Mouse (Mus musculus): ENCODE data around the gene Trim2. TPM values are rescaled to one million over a fixed set of nuclear protein-coding genes. Genes with fewer than 3 reads are reported as not detected.
A peak's percentile ranks its signal among the peaks of the same experiment; 100 is the strongest.

Trim2 gene
- polyA plus RNA-seq, 1 experiment from 2014 or later: 87.0 TPM

DNA sequence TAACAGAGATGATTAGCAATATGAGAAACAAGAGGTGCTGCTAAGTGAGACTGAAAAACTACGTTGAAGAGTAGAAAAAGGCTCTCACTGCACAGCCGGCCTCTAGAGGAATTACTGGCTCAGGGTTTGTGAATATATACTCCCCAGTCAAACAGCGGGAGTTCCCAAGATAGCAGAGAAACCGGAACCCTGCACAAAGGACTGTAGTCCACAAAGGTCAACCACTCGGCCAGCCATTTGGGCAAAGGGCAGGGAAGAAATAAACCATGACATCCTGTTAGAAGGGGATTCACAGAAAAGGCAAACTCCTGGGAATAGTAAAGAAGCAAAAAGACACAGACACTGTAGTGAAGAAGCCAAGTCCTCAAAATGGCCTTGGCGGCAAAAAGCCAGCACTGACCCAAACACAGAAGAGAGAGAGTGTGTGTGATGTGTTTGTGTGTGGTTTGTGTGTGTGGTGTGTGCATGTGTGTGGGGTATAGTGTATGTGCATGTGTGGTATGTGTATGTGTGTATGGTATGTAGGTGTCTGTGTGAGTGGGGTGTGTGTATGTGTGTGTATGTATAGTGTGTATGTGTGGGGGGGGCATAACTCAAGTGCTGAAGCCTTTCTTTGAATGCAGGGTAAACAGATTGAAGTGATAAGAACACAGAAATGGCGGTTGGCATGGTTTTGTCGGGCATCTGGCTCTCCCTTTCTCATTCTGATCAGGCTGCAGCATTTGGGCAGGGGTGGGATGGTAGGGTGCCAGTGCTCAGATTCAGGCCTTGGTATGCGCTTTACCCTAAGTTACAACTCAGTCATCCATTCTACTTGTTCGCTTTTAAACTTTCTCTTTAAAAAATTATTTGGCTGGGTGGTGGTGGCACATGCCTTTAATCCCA, 71.0 kb downstream of the Trim2 start:
- Histone ChIP-seq H3K9me3 (peaks cover 8% of the 10 kb centered on the region), H3K27ac (peak overlapping the region; percentile 59; the same call in 1 of the 2 replicates), H3K36me3 (peaks cover 11% of the 10 kb centered on the region), H3K4me1 (replicated peaks) (peaks cover 48% of the 10 kb centered on the region), H3K27me3 (ENCODE audit: insufficient read depth, poor library complexity, severe bottlenecking) (no peaks in the 10 kb centered on the region; the same call in 1 of the 2 replicates), H3K4me3 (no peak overlapping the region)
- 48% methylated on average over 10 of the region's 10 CpGs for WGBS
- no peak for DNase-seq (ENCODE audit: low spot score)

DNA sequence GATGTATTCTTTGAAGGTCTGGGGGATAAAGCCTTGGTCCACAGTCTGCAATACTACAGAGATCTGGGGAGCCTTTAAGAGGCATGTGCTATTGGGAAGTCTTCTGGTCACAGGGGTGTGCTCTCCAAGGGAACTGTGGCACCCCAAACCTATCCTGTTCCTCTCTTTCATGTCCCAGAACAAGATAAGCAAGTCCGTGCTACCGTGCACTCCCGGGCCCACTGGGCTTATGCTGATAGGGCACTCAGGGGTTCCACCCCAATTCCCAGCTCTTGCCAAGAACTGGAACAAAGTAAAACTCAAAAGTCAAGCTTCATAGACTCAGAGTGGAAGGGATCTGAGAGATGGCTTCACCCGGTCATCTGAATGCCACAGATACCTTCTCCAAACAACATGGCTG, 72.1 kb downstream of the Trim2 start:
- DNase-seq (ENCODE audit: low spot score): no peak
- H3K27ac ChIP-seq: peak overlapping the region; percentile 59; the same call in 1 of the 2 replicates
- peaks cover 7% of the 10 kb centered on the region for H3K9me3 ChIP-seq
- no peak overlapping the region for H3K4me3 ChIP-seq
- whole genome bisulfite sequencing: 87% methylated on average over 4 of the region's 4 CpGs
- peaks cover 57% of the 10 kb centered on the region for H3K4me1 ChIP-seq (replicated peaks)
- H3K36me3 ChIP-seq: peaks cover 8% of the 10 kb centered on the region; the same call in 1 of the 2 replicates
- no peaks in the 10 kb centered on the region; the same call in 1 of the 2 replicates for H3K27me3 ChIP-seq (ENCODE audit: insufficient read depth, poor library complexity, severe bottlenecking)

DNA sequence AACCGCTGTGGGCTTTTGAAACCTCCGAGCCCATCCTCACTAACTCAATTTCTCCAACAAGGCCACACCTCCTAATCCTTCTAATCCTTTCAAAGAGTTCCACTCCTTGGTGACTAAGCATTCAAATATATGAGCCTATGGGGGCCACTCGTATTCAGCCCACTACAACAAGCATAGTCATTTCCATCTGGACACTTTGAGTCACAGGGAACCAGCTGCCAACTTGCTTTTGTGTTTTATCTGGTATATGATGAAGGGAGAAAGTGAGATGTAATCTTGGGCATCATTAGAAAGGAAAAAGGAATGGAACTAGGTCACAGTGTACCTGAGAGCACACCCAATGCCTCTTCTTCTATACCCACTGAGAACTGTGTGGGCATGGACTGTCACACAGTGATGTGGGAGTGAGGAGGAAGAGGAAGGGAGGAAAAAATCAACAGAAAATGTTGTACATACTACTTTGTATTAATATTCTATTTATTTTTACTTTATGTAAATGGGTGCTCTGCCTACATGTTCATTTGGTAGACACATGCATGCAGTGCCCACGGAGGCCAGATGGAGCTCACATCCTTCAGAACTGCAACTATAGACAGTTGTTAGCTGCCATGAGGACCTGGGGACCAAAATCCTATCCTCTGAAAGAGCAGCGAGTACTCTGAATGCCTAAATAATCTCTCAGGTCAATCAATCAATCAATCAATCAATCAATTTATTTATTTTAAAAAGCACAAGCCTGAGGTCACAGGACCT, 72.8 kb downstream of the Trim2 start:
- Histone ChIP-seq H3K27me3 (ENCODE audit: insufficient read depth, poor library complexity, severe bottlenecking) (no peaks in the 10 kb centered on the region; the same call in 1 of the 2 replicates), H3K27ac (no peak overlapping the region), H3K4me3 (no peak overlapping the region), H3K9me3 (peaks cover 7% of the 10 kb centered on the region), H3K36me3 (peaks cover 8% of the 10 kb centered on the region; the same call in 1 of the 2 replicates), H3K4me1 (replicated peaks) (peaks cover 61% of the 10 kb centered on the region)
- 86% methylated on average over 5 of the region's 5 CpGs for WGBS
- no peak for DNase-seq (ENCODE audit: low spot score)

DNA sequence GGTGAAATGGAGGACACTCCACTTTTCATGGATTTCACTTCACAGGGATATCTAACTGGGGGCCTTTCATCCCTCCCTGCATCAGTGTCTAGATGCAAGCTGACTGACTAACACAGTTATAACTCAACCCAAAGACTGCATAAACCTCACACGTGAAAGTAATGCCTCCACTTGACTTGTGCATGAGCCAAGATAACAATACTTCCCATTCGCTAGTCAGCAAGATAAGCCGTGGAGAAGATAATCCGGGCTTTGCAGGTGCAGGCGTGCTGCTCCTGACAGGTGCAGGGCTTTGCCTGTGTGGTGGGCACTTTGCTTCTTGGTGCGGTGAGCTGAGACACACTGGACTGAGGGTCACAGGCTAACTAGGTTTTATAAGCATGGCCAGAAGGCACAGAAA, 74.4 kb downstream of the Trim2 start:
- Histone ChIP-seq H3K9me3 (peaks cover 7% of the 10 kb centered on the region), H3K4me1 (replicated peaks) (peaks cover 68% of the 10 kb centered on the region), H3K27me3 (ENCODE audit: insufficient read depth, poor library complexity, severe bottlenecking) (no peaks in the 10 kb centered on the region; the same call in 1 of the 2 replicates), H3K36me3 (peaks cover 8% of the 10 kb centered on the region; the same call in 1 of the 2 replicates), H3K27ac (no peak overlapping the region), H3K4me3 (no peak overlapping the region)
- WGBS: 93% methylated on average over 6 of the region's 6 CpGs
- no peak for DNase-seq (ENCODE audit: low spot score)

DNA sequence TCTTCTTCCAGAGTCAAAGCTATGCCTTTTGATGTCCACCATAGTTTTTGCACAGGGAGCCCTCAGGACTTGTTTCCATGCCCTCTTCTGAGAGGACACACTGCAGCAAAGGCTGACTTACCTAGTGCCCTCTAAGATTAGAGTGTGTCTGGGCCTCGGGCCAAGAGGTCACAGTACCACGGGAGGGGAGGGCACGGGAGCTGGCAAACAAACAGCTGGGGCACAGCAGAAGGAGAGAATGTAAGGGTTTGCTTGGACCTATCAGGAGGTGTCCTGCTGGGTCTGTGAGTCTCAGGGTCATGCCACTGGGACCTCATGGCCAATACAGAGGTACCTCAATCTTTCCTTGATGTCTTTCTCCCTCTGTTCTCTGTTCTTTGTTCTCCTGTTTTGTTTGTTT, 75.7 kb downstream of the Trim2 start:
- no peak for DNase-seq (ENCODE audit: low spot score)
- H3K27me3 ChIP-seq (ENCODE audit: insufficient read depth, poor library complexity, severe bottlenecking): no peaks in the 10 kb centered on the region
- peaks cover 7% of the 10 kb centered on the region for H3K9me3 ChIP-seq
- H3K36me3 ChIP-seq: peaks cover 8% of the 10 kb centered on the region; the same call in 1 of the 2 replicates
- H3K4me3 ChIP-seq: no peak overlapping the region
- WGBS: 15% methylated on average over 3 of the region's 3 CpGs
- H3K4me1 ChIP-seq (replicated peaks): peaks cover 64% of the 10 kb centered on the region
- 0 out of 2 replicates have a peak overlapping the region, but pooled peaks have one; percentile 62 for H3K27ac ChIP-seq

- peak; percentile 30 for DNase-seq (ENCODE audit: low spot score)
- WGBS: 12% methylated on average over 15 of the region's 15 CpGs
- no peaks in the 10 kb centered on the region for H3K27me3 ChIP-seq (ENCODE audit: insufficient read depth, poor library complexity, severe bottlenecking)
- peak overlapping the region; percentile 59 for H3K4me3 ChIP-seq
- H3K4me1 ChIP-seq (replicated peaks): peaks cover 49% of the 10 kb centered on the region
- H3K9me3 ChIP-seq: peaks cover 7% of the 10 kb centered on the region
- H3K36me3 ChIP-seq: peaks cover 8% of the 10 kb centered on the region; the same call in 1 of the 2 replicates
- peak overlapping the region; percentile 85; the same call in 1 of the 2 replicates for H3K27ac ChIP-seq
These were observed 77.8 kb downstream of the Trim2 start for GRCm38 (mm10) chr3:84228911-84229310.

DNA sequence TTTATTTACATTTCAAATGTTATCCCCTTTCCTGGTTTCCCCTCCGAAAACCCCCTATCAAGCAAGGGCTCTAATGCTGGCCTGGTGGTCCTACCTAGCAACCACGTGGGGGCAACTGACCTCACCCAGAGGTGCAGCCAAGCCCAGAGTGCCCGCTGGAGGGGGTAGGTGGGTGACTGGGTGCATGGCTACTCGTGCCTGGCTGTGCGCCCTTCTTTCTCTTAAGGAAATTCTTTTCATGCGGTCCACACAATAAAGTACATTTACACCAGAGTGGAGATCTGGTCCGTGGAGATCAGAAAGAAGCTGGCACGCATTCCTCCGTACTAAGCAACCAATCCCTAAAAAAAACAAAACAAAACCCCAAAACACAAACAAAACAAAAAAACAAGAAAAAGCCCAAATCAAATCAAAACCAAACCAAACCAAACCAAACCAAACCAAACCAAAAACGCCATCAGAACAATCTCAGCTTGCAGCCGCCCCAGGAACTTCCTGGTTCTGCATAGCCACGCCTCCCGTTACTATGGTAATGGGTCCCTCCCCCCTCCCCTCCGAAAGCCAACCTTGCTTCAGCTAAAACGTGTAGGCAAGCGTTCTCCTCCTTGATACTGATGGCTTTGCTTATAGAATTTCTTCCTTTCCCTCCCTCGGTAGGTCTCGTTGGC, 78.3 kb downstream of the Trim2 start:
- H3K27me3 ChIP-seq (ENCODE audit: insufficient read depth, poor library complexity, severe bottlenecking): no peaks in the 10 kb centered on the region
- WGBS: 0% methylated on average over 18 of the region's 18 CpGs
- peaks cover 2% of the 10 kb centered on the region; the same call in 1 of the 2 replicates for H3K36me3 ChIP-seq
- peak overlapping the region; percentile 85 for H3K27ac ChIP-seq
- peak overlapping the region; percentile 59 for H3K4me3 ChIP-seq
- H3K4me1 ChIP-seq (replicated peaks): peaks cover 49% of the 10 kb centered on the region
- H3K9me3 ChIP-seq: peaks cover 2% of the 10 kb centered on the region; the same call in 1 of the 2 replicates
- DNase-seq (ENCODE audit: low spot score): peak; percentile 89

- no peak for DNase-seq (ENCODE audit: low spot score)
- Histone ChIP-seq H3K36me3 (no peaks in the 10 kb centered on the region), H3K4me1 (replicated peaks) (peaks cover 49% of the 10 kb centered on the region), H3K9me3 (no peaks in the 10 kb centered on the region), H3K27ac (no peak overlapping the region; the same call in 1 of the 2 replicates), H3K4me3 (no peak overlapping the region), H3K27me3 (ENCODE audit: insufficient read depth, poor library complexity, severe bottlenecking) (no peaks in the 10 kb centered on the region)
- 44% methylated on average over 8 of the region's 8 CpGs for WGBS
These were observed 79.0 kb downstream of the Trim2 start for GRCm38 (mm10) chr3:84227628-84228027.

GRCm38 (mm10) chr3:84224982-84225381, 81.7 kb downstream of the Trim2 start:
- WGBS: 15% methylated on average over 2 of the region's 2 CpGs
- no peaks in the 10 kb centered on the region for H3K27me3 ChIP-seq (ENCODE audit: insufficient read depth, poor library complexity, severe bottlenecking)
- no peak overlapping the region for H3K4me3 ChIP-seq
- peaks cover 40% of the 10 kb centered on the region for H3K4me1 ChIP-seq (replicated peaks)
- H3K36me3 ChIP-seq: no peaks in the 10 kb centered on the region
- DNase-seq (ENCODE audit: low spot score): no peak
- H3K27ac ChIP-seq: no peak overlapping the region
- H3K9me3 ChIP-seq: no peaks in the 10 kb centered on the region

DNA sequence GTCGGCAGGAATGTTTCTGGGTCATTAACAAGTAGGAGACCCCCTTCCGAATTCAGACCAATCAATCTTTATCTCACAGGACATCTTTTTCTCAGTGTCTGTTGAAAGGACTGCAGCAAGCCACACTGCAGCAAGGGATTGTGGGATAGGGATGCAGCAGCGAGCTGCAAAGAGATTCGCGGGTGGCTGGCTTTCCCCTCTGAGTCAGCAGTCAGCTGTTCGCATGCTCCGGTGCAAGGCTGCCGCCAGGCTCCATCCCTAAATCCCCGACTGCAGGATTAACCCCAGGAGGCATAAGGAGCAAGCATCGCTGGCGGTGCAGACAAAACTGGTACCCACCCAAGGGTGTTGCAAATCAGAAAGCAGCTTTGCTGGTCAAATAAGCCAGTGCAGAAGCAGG, 85.9 kb downstream of the Trim2 start:
- Histone ChIP-seq H3K27me3 (ENCODE audit: insufficient read depth, poor library complexity, severe bottlenecking) (no peaks in the 10 kb centered on the region; the same call in 1 of the 2 replicates), H3K4me1 (replicated peaks) (peaks cover 56% of the 10 kb centered on the region), H3K4me3 (peak overlapping the region; percentile 64), H3K36me3 (no peaks in the 10 kb centered on the region), H3K9me3 (no peaks in the 10 kb centered on the region), H3K27ac (peak overlapping the region; percentile 93)
- WGBS: under 1% methylated on average over 11 of the region's 11 CpGs
- peak; percentile 74 for DNase-seq (ENCODE audit: low spot score)

- Histone ChIP-seq H3K27me3 (ENCODE audit: insufficient read depth, poor library complexity, severe bottlenecking) (no peaks in the 10 kb centered on the region; the same call in 1 of the 2 replicates), H3K27ac (peak overlapping the region; percentile 93), H3K9me3 (no peaks in the 10 kb centered on the region), H3K4me1 (replicated peaks) (peaks cover 60% of the 10 kb centered on the region), H3K36me3 (no peaks in the 10 kb centered on the region), H3K4me3 (peak overlapping the region; percentile 64)
- under 1% methylated on average over 9 of the region's 9 CpGs for WGBS
- DNase-seq (ENCODE audit: low spot score): no peak
These were observed 86.4 kb downstream of the Trim2 start for GRCm38 (mm10) chr3:84220326-84220725.

DNA sequence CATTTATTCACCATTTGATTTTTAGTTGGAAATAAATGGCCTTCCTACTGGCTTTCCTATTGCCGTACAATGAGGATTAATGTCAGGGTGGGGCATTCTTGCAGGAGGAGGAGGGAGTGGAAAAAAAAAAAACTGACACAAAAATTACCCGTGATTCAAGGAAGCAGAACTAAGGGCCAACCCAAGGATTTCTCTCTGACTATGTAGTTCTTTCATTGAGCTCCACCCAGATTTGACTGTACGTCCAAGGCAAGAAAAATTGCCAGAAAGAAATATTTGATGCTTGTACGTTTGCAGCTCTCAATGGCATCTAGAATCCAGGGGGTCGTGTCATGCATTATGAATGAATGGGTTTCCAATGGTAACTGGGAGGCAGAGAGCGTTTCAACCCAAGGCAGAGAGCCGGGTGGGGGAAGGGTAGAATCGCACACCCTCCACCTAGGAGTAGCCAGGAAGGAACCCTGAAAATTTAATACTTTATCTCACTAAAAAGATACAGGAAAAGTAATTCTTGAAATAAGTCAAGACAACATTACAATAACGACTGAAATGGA, 86.9 kb downstream of the Trim2 start:
- H3K4me1 ChIP-seq (replicated peaks): peaks cover 66% of the 10 kb centered on the region
- peak; percentile 61 for DNase-seq (ENCODE audit: low spot score)
- WGBS: 4% methylated on average over 9 of the region's 9 CpGs

More for the DNA sequence above, 86.9 kb downstream of the Trim2 start:
- Histone ChIP-seq H3K36me3 (no peaks in the 10 kb centered on the region), H3K27ac (peak overlapping the region; percentile 93), H3K9me3 (no peaks in the 10 kb centered on the region), H3K4me3 (peak overlapping the region; percentile 64), H3K27me3 (ENCODE audit: insufficient read depth, poor library complexity, severe bottlenecking) (no peaks in the 10 kb centered on the region; the same call in 1 of the 2 replicates)
